Comparison of ENCODE assay signal across 14 mouse cellular contexts in genomic region chr2:50750799-50751198, GRCm38 (mm10).
"Had no signal": no experiment of that assay in that cellular context is flagged by ENCODE, and none has a peak within 500 bp of the region (broad histone marks: within the 10 kb centered on the region; RNA-seq: fewer than 3 reads in every experiment).

No protein-coding gene starts in this region.

- H3K36me3 ChIP-seq: limb, embryonic 12.5 days; liver, embryonic 13.5 days; lung, embryonic 15.5 days; neural tube, embryonic 13.5 days had no signal

- H3K27ac ChIP-seq: limb, embryonic 12.5 days; liver, embryonic 13.5 days; lung, embryonic 15.5 days; macrophage; neural tube, embryonic 13.5 days had no signal

- H3K4me3 ChIP-seq: limb, embryonic 12.5 days; liver, embryonic 13.5 days; lung, embryonic 15.5 days; megakaryocyte, embryonic 14.5 days; neural tube, embryonic 13.5 days had no signal

- DNase-seq: kidney, adult 8-10 months; kidney, postnatal 25 days; liver; liver, embryonic 13.5 days; liver, postnatal 0 days; lung, postnatal 14 days; thymus, adult 18-20 months; thymus, postnatal 14 days had no signal

- H3K9ac ChIP-seq: limb, embryonic 12.5 days; liver, embryonic 13.5 days; liver, postnatal 0 days; lung, embryonic 15.5 days; neural tube, embryonic 13.5 days had no signal

- H3K4me2 ChIP-seq: limb, embryonic 12.5 days; liver, embryonic 13.5 days; lung, embryonic 15.5 days; neural tube, embryonic 13.5 days had no signal

- ATAC-seq: intestine, embryonic 16.5 days; liver, postnatal 0 days had no signal

- H3K9me3 ChIP-seq: limb, embryonic 12.5 days; liver, embryonic 13.5 days; lung, embryonic 15.5 days; neural tube, embryonic 13.5 days had no signal

- H3K27me3 ChIP-seq: limb, embryonic 12.5 days; liver, embryonic 13.5 days; lung, embryonic 15.5 days; megakaryocyte, embryonic 14.5 days; neural tube, embryonic 13.5 days had no signal

- H3K4me1 ChIP-seq: limb, embryonic 12.5 days; liver, embryonic 13.5 days; lung, embryonic 15.5 days; megakaryocyte, embryonic 14.5 days had no signal
